Mouse (Mus musculus): ENCODE data around the gene Zfp979. TPM values are rescaled to one million over a fixed set of nuclear protein-coding genes. Genes with fewer than 3 reads are reported as not detected.
"Not testable (repeated sequence)": the region's sequence is repeated elsewhere in the genome, so short reads cannot be mapped to it uniquely, and the experiment has no call there.

The Zfp979 gene
- total RNA-seq (2014; rRNA removed), result 1.4 and 1.5 TPM in 2 replicates
- 2.7 and 2.8 TPM in 2 replicates for polyA plus RNA-seq (2015; fragmentation: Nextera tagmentation; extraction: Ambion mirVana)

- H3K4me2 ChIP-seq (ENCODE audit: low read depth, low read length); ATAC-seq; H3K27ac ChIP-seq; DNase-seq (ENCODE audit: low spot score); H3K4me1 ChIP-seq (ENCODE audit: insufficient read depth, low read length); H3K9me3 ChIP-seq (ENCODE audit: low read length); H3K9ac ChIP-seq (replicated peaks; ENCODE audit: low read length); H3K36me3 ChIP-seq (ENCODE audit: insufficient read depth, low read length); H3K4me3 ChIP-seq (ENCODE audit: low read length); H3K27me3 ChIP-seq (ENCODE audit: insufficient read depth, low read length): not testable (repeated sequence)
- no CpG with 5 or more reads among the region's 6 CpGs for WGBS
Observed at GRCm38 (mm10) chr4:147642413-147642812, at the start of gene Zfp979. Zfp979 (minus strand) TSS chr4:147642513.

- not testable (repeated sequence) for DNase-seq (ENCODE audit: low spot score); H3K4me2 ChIP-seq (ENCODE audit: low read depth, low read length); ATAC-seq; H3K4me1 ChIP-seq (ENCODE audit: insufficient read depth, low read length); H3K9me3 ChIP-seq (ENCODE audit: low read length); H3K4me3 ChIP-seq (ENCODE audit: low read length); H3K27me3 ChIP-seq (ENCODE audit: insufficient read depth, low read length); H3K9ac ChIP-seq (replicated peaks; ENCODE audit: low read length); H3K36me3 ChIP-seq (ENCODE audit: insufficient read depth, low read length); H3K27ac ChIP-seq
- 88% methylated on average over 4 of the region's 5 CpGs for WGBS
Observed at GRCm38 (mm10) chr4:147655245-147655644, 12.9 kb upstream of the Zfp979 start.

- not testable (repeated sequence) for H3K27me3 ChIP-seq (ENCODE audit: insufficient read depth, low read length); H3K9me3 ChIP-seq (ENCODE audit: low read length); H3K4me1 ChIP-seq (ENCODE audit: insufficient read depth, low read length); H3K36me3 ChIP-seq (ENCODE audit: insufficient read depth, low read length); H3K9ac ChIP-seq (replicated peaks; ENCODE audit: low read length); ATAC-seq; DNase-seq (ENCODE audit: low spot score); H3K4me3 ChIP-seq (ENCODE audit: low read length); H3K27ac ChIP-seq; H3K4me2 ChIP-seq (ENCODE audit: low read depth, low read length)
- no CpG with 5 or more reads among the region's 3 CpGs for WGBS
Observed at GRCm38 (mm10) chr4:147647407-147647806, 5.1 kb upstream of the Zfp979 start.

GRCm38 (mm10) chr4:147641932-147642331 is 381 bp downstream of the Zfp979 start:
- 45% methylated on average over 2 of the region's 3 CpGs for WGBS
- not testable (repeated sequence) for H3K9ac ChIP-seq (replicated peaks; ENCODE audit: low read length); H3K36me3 ChIP-seq (ENCODE audit: insufficient read depth, low read length); ATAC-seq; H3K27me3 ChIP-seq (ENCODE audit: insufficient read depth, low read length); H3K4me3 ChIP-seq (ENCODE audit: low read length); DNase-seq (ENCODE audit: low spot score); H3K27ac ChIP-seq; H3K9me3 ChIP-seq (ENCODE audit: low read length); H3K4me2 ChIP-seq (ENCODE audit: low read depth, low read length); H3K4me1 ChIP-seq (ENCODE audit: insufficient read depth, low read length)

GRCm38 (mm10) chr4:147633818-147634262 is 8.5 kb downstream of the Zfp979 start:
- not testable (repeated sequence) for DNase-seq (ENCODE audit: low spot score); H3K9me3 ChIP-seq (ENCODE audit: low read length); H3K4me3 ChIP-seq (ENCODE audit: low read length); H3K4me1 ChIP-seq (ENCODE audit: insufficient read depth, low read length); H3K27ac ChIP-seq; H3K27me3 ChIP-seq (ENCODE audit: insufficient read depth, low read length); H3K9ac ChIP-seq (replicated peaks; ENCODE audit: low read length); H3K4me2 ChIP-seq (ENCODE audit: low read depth, low read length); H3K36me3 ChIP-seq (ENCODE audit: insufficient read depth, low read length)
- WGBS, result no CpG with 5 or more reads among the region's 2 CpGs
- ATAC-seq, result peak; percentile 63; the same call in 1 of the 2 replicates

- WGBS, result 87% methylated on average over 6 of the region's 6 CpGs
Observed at GRCm38 (mm10) chr4:147606511-147606910, 35.8 kb downstream of the Zfp979 start.

GRCm38 (mm10) chr4:147605521-147605920 is 36.8 kb downstream of the Zfp979 start:
- no peak overlapping the region for H3K4me3 ChIP-seq (ENCODE audit: low read length)
- no peak for ATAC-seq
- H3K4me2 ChIP-seq (ENCODE audit: low read depth, low read length), result no peak overlapping the region
- WGBS, result 82% methylated on average over 4 of the region's 4 CpGs
- H3K9me3 ChIP-seq (ENCODE audit: low read length), result 0 out of 2 replicates have a peak, but pooled peaks cover 7% of the 10 kb centered on the region
- H3K27me3 ChIP-seq (ENCODE audit: insufficient read depth, low read length), result no peaks in the 10 kb centered on the region
- no peaks in the 10 kb centered on the region for H3K36me3 ChIP-seq (ENCODE audit: insufficient read depth, low read length)
- no peak overlapping the region for H3K27ac ChIP-seq
- H3K9ac ChIP-seq (replicated peaks; ENCODE audit: low read length), result no peak overlapping the region
- H3K4me1 ChIP-seq (ENCODE audit: insufficient read depth, low read length), result no peaks in the 10 kb centered on the region
- no peak for DNase-seq (ENCODE audit: low spot score)
- no peak for TF ChIP-seq CTCF (IDR thresholded peaks at IDR 0.05; ENCODE audit: low read depth)

More at GRCm38 (mm10) chr4:147606511-147606910, 35.8 kb downstream of the Zfp979 start:
- not testable (repeated sequence) for H3K4me1 ChIP-seq (ENCODE audit: insufficient read depth, low read length); H3K9me3 ChIP-seq (ENCODE audit: low read length); H3K4me2 ChIP-seq (ENCODE audit: low read depth, low read length); H3K36me3 ChIP-seq (ENCODE audit: insufficient read depth, low read length); DNase-seq (ENCODE audit: low spot score); ATAC-seq; H3K9ac ChIP-seq (replicated peaks; ENCODE audit: low read length); H3K4me3 ChIP-seq (ENCODE audit: low read length); H3K27ac ChIP-seq; H3K27me3 ChIP-seq (ENCODE audit: insufficient read depth, low read length)

Data from hindbrain, postnatal 0 days (tissue).